Mouse (Mus musculus): ENCODE results near the gene Rab20. TPM values are rescaled to one million over a fixed set of nuclear protein-coding genes. Genes with fewer than 3 reads are reported as not detected.

The Rab20 gene
- polyA plus RNA-seq, 1 experiment: 2.0 TPM

DNA sequence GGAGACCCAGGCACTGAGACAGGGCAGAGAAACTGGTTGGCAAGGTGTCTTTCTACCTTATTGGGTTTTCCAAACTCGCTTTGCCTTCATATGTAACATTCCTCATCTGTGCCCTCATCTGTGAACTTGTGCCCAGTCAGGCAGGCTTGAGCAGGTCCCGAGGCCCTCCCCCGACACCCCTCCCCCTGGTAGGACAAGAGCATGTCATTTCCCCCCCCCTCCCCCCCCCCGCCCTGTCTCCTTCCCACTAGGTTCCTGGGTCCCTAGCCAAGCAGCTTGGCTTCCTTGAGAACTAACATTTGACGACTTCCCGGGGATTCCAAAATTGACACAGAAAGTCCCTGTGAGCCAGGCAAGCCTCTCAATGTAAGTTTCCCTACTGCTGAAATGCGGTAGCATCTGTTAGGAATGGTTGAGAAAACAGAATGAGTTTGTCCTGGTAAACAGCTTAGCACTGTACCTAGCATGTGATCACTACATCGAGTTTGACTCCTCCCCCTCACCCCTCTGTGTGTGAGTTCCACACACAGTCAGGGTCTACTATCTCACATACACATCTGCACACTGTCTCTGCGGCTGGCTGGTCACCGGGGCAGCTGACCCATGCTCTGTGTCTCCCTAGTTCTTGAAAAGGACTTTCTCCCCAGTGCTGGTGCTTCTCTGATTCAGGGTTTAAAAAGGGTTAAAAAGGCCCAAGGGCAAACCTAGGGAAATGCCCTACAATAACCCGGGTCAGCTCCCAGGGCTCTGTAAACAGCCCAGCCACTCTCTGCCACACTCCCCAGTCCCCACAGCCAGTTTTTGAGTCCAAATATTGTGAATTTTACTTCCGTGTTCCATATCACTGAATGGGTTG lies 20.3 kb downstream of the Rab20 start:
- DNase-seq (ENCODE audit: extremely low spot score in 1 of 2, low spot score in 1 of 2): no peak

GRCm38 (mm10) chr8:11457278-11457677 lies 21.2 kb downstream of the Rab20 start:
- no peak for DNase-seq (ENCODE audit: extremely low spot score in 1 of 2, low spot score in 1 of 2)

DNA sequence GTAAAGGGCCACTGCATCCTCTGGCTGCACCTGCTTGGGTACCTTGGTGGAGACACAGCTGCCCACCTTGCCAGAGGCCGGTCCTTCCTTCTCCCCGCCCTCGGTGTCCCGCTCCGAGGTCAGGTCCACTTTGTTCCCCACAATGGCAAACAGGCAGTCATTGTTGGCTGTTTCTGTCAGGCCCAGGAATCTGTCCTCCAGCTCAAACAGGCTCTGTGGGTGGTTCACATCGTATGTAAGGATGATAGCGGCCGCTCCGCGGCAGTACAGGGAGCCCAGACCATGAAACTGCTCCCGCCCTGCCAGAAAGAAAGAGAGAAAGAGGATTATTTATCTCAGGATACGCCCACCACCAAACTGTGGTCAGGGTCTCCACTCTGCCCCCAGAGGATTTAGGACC lies 24.3 kb downstream of the Rab20 start:
- DNase-seq (ENCODE audit: extremely low spot score in 1 of 2, low spot score in 1 of 2): no peak

DNA sequence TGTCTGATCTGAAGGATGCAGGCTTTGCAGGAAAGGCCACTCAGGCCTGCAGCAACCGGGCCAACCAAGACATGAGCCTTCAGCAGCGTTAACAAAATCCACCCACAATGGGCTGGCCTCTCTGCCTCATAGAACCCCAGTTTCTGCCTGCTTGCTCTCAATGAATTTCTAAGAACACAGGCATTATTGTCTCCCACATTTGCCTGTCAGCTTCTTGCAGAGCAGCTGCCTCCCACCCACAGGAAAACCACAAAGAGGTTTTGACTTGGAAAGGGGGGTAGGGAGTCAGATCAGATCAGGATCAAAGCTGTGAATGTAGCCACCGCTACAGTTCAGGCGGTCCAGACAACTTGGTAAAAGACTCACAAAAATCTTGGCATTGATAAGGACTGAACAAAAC lies 25.5 kb downstream of the Rab20 start:
- peak in 1 of 2 experiments; percentile 28 for DNase-seq (ENCODE audit: extremely low spot score in 1 of 2, low spot score in 1 of 2)

DNA sequence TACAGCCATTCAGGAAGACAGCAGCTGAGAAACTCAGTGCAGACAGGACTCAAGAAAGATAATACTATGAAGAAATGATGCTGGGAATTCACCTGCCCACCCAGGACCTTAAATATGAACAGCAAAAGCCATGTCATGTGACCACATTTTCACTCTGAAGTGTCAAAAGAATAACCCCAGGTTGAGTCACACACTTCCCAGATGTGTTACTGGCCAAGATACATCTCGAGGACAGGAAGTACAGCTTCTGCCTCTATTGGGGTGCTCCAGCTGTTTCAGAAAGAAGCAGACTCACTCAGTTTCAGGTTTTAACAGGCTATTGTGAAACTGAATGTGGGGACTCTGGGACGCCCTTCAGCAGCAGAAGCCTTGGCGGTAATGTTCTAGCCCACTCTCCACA lies 26.0 kb downstream of the Rab20 start:
- no peak for DNase-seq (ENCODE audit: extremely low spot score in 1 of 2, low spot score in 1 of 2)

- DNase-seq (ENCODE audit: extremely low spot score in 1 of 2, low spot score in 1 of 2): no peak
Measured at GRCm38 (mm10) chr8:11452152-11452551, 26.4 kb downstream of the Rab20 start.

DNA sequence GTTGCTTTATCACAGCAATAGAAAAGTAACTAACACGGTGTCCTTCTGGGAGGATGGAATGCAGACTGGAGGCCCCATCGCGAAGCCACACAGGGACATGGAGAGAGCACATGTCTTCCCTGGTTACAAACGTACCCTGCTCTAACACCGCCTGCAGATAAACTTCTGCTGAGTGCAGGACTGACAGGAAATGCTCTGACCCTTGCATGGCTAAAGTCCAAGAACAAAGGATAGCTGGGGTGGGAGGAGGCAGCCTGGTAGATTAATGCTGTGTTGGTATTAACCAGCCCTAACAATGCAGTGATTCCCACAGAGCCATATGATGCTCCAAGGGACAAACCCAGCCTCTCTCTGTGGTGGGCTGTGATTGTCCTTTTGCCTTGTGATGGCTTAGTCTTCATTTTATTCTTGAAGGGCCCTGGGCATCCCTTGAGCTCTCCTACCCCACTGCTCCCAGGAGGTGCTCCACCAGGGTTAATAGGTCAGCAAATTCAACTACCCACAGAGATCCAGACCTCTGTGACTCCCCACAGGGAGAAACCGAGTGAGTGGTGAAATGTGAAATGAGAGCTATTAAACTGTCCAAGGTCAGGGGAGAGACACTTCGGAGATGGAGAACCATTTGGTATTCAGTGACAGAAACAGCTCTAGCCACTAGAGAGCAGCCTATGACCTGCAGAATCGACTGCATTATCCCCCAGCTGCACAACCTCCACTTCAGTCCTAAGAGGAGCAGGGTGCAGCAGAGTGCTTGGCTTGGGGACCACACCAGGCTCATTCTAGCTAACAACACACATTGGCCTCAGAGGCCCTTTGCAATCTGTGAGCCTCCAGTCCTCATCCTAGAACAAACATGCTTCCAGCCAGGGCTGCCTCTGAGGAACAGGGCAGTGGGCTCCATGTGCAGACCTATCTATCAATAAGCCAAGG lies 28.1 kb downstream of the Rab20 start:
- peak in 1 of 2 experiments; percentile 57 for DNase-seq (ENCODE audit: extremely low spot score in 1 of 2, low spot score in 1 of 2)

DNA sequence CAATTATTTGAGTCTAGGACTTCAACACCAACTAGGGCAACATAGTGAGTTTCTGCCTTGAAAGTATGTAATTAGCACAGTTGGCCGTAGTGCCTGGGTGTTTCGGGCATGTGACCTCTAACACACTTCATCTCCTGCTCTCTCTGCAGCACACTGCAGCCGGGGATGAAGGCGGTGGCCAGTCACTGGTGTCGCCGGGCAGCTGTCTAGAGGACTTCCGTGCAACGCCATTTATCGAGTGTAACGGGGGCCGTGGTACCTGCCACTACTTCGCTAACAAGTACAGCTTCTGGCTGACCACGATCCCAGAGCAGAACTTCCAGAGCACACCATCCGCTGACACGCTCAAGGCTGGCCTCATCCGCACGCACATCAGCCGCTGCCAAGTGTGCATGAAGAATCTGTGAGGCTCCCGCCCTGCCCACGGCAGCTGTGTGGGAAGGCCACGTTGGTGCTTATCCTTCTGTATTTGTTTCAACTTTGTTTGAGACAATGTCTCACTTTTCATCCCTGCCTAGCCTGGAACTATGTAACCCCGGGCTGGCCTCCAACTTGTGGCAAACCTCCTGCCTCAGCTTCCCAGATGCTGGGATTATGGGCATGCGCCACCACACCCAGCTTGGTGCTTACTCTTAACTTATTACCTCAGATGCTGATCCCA lies 30.5 kb downstream of the Rab20 start:
- DNase-seq (ENCODE audit: extremely low spot score in 1 of 2, low spot score in 1 of 2): no peak

DNA sequence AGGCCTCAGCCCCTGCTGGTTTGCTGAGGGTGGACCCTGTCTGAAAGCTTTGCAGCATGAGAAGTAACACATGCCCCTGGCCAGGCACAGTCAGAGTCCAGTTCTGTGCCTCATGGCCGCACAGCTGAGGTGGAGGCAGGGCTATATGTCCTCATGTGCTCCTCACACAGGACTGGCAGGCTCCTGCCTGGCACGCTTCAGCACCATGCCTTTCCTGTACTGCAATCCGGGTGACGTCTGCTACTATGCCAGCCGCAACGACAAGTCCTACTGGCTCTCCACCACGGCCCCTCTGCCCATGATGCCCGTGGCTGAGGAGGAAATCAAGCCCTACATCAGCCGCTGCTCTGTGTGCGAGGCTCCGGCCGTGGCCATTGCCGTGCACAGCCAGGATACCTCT lies 32.7 kb downstream of the Rab20 start:
- no peak for DNase-seq (ENCODE audit: extremely low spot score in 1 of 2, low spot score in 1 of 2)

- DNase-seq (ENCODE audit: extremely low spot score in 1 of 2, low spot score in 1 of 2): no peak
Measured at GRCm38 (mm10) chr8:11444216-11444615, 34.3 kb downstream of the Rab20 start.

DNA sequence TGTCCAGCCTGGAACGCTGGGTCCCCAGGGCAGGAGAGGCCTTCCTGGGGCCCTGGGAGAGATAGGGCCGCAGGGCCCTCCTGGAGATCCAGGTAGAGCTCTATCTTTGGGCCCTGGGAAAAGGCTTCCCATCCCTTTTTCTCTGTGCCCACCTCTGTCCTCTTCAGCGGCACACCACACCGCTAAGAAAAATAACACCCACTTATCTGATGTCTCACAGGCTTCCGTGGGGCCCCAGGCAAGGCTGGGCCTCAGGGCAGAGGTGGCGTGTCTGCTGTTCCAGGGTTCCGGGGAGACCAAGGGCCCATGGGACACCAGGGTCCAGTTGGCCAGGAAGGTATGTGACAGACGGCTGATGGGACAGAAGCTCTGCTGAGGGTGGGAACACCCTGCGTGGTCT lies 34.9 kb downstream of the Rab20 start:
- no peak for DNase-seq (ENCODE audit: extremely low spot score in 1 of 2, low spot score in 1 of 2)

DNA sequence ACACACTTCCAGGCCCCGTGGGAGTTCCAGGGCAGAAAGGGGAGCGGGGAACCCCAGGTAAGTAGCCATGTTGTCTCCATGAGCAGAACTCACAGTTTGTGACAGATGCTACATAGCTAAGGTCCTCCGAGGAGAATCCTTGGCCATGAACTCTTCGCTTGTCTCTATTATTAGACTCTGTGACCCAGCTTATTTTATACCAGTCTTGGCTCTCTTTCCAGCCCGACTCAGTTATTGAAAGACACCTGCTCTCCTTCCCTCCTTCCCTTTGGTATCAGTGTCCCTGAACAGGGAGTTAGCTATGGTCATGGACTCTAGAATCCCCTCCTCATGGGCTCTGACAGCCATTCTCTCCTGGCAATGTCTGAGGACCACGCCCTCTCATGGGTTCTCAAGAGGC lies 37.2 kb downstream of the Rab20 start:
- DNase-seq (ENCODE audit: extremely low spot score in 1 of 2, low spot score in 1 of 2): no peak

DNA sequence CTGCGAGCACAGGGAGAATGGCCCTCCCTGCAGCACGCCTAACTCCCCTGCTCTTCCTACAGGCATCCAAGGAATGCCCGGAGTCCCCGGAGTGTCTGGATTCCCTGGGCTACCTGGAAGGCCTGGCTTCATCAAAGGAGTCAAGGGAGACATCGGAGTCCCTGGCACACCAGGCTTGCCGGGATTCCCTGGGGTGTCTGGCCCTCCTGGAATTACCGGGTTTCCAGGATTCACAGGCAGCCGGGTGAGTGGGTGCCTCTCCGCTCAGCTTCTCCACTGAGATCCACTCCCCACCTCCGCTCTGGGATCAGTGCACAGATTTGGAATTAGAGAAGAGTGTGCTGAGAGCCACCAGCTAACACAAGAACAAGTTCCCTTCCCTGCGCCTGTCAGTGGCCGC lies 40.6 kb downstream of the Rab20 start:
- peak; percentile 56 to 80 for DNase-seq (ENCODE audit: extremely low spot score in 1 of 2, low spot score in 1 of 2)

GRCm38 (mm10) chr8:11430688-11431087 lies 47.8 kb downstream of the Rab20 start:
- no peak for DNase-seq (ENCODE audit: extremely low spot score in 1 of 2, low spot score in 1 of 2)

- no peak for DNase-seq (ENCODE audit: extremely low spot score in 1 of 2, low spot score in 1 of 2)
Measured at GRCm38 (mm10) chr8:11423091-11423490, 55.4 kb downstream of the Rab20 start.

GRCm38 (mm10) chr8:11421968-11422367 lies 56.5 kb downstream of the Rab20 start:
- peak in 1 of 2 experiments; percentile 68 for DNase-seq (ENCODE audit: extremely low spot score in 1 of 2, low spot score in 1 of 2)

- DNase-seq (ENCODE audit: extremely low spot score in 1 of 2, low spot score in 1 of 2): peak in 1 of 2 experiments; percentile 69
Measured at GRCm38 (mm10) chr8:11421105-11421504, 57.4 kb downstream of the Rab20 start.

- peak in 1 of 2 experiments; percentile 67 for DNase-seq (ENCODE audit: extremely low spot score in 1 of 2, low spot score in 1 of 2)
Measured at GRCm38 (mm10) chr8:11419645-11420044, 58.9 kb downstream of the Rab20 start.

DNA sequence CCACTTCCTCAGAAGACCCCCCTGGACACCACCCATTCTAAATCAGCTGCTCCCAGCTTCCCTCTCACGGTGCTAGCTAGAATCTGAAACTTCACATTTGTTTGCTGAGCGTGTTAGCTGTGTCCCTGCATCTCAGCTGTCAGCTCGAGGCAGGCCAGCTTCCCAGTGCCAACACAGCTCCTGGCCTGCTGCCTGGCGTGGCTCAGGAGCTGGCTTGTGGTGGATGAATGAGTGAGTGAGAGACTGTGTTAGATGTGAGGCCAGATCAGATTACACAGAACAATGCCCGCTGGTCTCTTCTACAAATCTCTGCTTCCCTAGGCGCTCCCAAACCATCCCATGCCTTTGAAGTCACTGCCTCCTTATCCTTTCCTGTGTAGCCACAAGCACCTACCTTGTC lies 59.3 kb downstream of the Rab20 start:
- peak; percentile 68 to 82 for DNase-seq (ENCODE audit: extremely low spot score in 1 of 2, low spot score in 1 of 2)

DNA sequence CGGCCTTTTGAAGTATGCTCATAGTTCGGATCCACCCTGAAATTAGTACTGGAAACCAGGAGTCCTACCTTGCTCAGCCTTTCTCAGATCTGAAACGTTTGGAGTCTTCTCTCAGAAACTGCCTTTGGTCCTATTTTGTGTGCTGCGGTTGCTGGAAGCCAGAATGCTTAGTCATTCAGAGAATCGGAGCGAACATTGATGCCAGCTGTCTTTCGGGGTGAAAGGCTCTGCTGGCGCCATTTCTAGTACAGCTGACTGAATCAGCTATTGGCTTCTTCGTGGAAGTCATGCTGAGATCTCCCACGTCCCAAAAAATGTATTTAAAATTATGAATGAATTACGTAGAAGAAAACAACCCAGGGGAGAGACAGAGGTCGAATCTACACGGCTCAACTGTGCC lies 60.7 kb downstream of the Rab20 start:
- peak in 1 of 2 experiments; percentile 75 for DNase-seq (ENCODE audit: extremely low spot score in 1 of 2, low spot score in 1 of 2)

DNA sequence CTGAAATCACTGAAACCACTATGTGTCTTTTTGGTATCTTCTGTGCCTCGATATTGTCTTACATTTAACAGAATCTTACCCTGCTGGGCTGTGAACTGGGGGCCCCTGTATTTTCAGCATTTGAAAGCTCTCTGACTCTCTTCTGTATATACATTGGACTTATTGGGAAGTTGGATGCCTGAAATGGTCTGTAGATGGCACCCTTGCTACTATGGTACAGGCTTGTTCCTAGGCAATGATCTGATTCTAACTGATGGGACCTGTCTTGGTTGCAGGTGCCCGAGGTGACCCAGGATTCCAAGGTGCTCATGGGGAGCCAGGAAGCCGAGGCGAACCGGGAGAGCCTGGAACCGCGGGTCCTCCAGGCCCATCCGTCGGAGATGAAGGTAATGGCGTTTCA lies 63.4 kb downstream of the Rab20 start:
- no peak for DNase-seq (ENCODE audit: extremely low spot score in 1 of 2, low spot score in 1 of 2)

All from frontal cortex, adult 2 months (tissue).